Mouse (Mus musculus) left cerebral cortex, adult 18-20 months (tissue): ENCODE data around the gene Mpst. TPM values are rescaled to one million over a fixed set of nuclear protein-coding genes. Genes with fewer than 3 reads are reported as not detected.

ENCODE experiments used
- DNase-seq, 2 experiments: peaks; one replicate each; pipeline ENCODE4 v3.0.0; 2021 to 2022; ENCODE audit warnings: low spot score in 2 of 2, mixed read lengths in 1 of 2
- total RNA-seq, 2 experiments: library from RNA; stranded (reverse); gene quantifications; 2 replicates each; pipeline ENCODE4 v1.2.3; 2021

The Mpst gene
- total RNA-seq, 2 experiments from 2014 or later, result 28.4 to 33.0 TPM

DNA sequence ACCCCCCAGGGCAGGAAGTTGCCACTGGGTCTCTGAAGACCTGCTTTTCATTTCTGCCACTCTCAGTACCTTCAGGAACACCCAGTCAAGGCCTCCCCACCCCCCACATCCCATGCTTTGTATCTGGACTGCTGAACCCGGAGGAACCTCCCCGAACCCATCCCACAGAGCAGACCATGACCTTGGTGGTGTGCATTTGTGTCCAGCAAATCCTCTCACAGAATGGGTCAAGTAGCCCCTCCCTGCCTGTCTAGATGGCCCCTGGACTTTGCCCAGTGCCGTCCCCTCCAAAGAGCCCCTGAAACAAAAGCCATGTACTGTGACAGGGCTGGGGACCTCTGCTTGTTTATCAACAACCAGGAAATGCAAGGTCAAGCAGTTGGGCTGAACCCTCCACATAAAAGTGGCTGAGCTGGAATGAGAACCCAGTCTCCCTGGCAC is 2.9 kb upstream of the Mpst start:
- no peak for DNase-seq

- DNase-seq, result no peak
Observed at GRCm38 (mm10) chr15:78403896-78404295, 2.3 kb upstream of the Mpst start.

GRCm38 (mm10) chr15:78405098-78405497 is 1.1 kb upstream of the Mpst start:
- DNase-seq, result no peak

GRCm38 (mm10) chr15:78405517-78406211 is 552 bp upstream of the Mpst start, which contains the start of gene Tst:
Gene Tst (minus strand): TSS chr15:78405907.
- peak; percentile 81 to 83 for DNase-seq

DNA sequence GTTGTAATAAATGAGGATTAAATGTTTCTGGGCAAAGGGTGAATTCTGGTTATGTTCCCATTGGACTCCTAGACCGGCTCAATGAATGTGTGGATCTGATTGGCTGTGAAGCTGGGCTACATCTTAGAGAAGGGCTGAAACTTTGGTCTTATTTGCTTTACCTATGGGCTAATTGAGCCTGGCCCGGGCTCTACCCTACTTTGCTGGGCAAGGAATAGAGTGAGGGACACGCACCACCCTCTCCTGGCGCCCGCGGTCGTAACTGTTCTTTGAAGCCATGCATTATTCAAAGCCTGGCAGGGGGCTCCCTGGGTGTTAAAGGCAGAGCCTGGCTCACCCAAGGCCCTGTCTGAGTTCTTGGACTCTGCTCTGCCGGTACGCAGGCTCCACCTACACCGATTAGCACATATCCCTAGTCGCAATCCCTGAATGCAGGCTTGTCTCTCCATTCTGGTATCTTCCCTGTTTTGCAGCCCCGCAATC is 3.4 kb downstream of the Mpst start:
- no peak for DNase-seq

DNA sequence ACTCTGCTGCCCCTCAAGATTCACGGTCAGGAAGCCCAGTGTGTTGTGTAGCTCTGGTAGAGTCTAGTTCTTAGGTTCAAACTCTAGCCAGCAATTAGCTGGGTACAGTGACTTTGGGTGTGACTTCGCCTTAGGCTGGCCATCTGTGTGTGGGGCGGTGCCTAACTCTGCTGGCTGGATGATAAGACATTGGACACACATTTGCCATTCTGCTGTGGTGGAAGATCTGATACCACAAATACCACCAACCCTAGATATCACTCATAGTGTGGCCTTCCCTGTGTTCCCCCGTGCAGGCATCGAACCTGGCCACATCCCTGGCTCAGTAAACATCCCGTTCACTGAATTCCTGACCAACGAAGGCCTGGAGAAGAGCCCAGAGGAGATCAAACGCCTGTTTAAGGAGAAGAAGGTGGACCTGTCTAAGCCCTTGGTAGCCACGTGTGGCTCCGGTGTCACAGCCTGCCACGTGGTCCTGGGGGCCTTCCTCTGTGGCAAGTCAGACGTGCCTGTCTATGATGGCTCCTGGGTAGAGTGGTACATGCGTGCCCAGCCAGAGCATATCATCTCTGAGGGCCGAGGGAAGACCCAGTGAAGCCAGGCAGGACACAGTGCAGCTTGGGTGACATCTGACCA is 7.0 kb downstream of the Mpst start:
- DNase-seq, result no peak

DNA sequence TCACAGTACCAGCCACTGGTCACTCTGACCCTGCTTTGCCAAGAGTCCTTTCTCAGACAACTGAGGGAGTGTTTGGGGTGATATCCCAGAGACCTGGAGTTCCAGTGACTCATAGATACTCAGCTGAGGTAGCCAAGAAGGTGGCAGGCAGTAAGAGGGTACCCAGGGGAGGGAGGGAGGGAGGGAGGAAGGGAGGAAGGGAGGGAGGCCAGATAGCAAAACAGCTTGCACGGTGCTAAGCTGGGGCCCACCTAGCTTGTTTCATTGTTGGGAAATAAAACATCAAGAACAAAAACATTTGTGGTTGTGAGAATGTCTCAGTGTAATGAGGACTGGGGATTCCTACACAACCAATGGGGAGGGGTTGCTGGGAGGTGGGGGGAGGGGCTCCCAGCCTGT is 7.5 kb downstream of the Mpst start:
- DNase-seq, result no peak

DNA sequence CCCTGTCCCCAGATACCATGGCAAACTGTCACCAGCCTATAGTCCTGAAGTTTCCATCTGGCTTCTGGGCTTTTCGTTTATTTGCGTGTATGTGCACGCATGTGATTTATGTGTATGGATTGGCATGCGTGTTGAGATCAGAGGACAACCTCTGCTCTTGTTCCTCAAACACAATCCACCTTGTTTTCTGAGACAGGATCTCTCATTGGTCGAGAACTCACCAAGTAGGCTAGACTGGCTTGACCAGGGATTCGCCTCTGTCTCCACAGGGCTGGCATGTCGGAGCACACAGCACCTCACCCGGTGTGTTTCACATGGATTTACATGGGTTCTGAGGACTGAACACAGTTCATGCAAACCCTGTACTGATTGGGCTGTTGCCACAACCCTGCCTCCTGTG is 7.9 kb downstream of the Mpst start:
- DNase-seq, result no peak

GRCm38 (mm10) chr15:78416937-78417336 is 10.7 kb downstream of the Mpst start:
- no peak for DNase-seq

DNA sequence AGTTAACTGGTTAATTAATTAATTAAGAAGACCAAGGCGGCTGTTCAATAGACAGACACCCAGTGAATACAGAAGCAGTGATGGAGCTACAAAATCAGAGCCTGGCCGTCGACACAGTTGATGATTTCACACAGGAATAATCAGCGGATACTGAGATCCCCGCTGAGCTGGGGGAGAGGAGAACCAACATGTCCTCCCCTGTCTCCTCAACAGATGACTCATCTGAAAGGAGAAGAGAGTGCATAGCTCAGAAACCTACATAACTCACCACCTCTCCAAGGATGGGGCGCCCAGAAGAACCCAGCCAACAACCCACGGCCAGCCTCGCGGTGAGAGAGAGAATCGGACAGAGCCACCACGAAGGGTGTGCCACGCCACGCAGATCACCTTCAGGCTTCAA is 14.2 kb downstream of the Mpst start:
- DNase-seq, result no peak

GRCm38 (mm10) chr15:78422046-78422956 is 16.1 kb downstream of the Mpst start:
- DNase-seq, result peak; percentile 88 to 93

- no peak for DNase-seq
Observed at GRCm38 (mm10) chr15:78424507-78424906, 18.3 kb downstream of the Mpst start.

- DNase-seq, result no peak
Observed at GRCm38 (mm10) chr15:78425230-78425629, 19.0 kb downstream of the Mpst start.

- DNase-seq, result peak; percentile 86 to 90
Observed at GRCm38 (mm10) chr15:78428391-78429138, 22.3 kb downstream of the Mpst start, which contains the start of gene Kctd17. Gene Kctd17 (plus strand): TSS chr15:78428564.

- DNase-seq, result no peak
Observed at GRCm38 (mm10) chr15:78429139-78429459, 22.9 kb downstream of the Mpst start.

- DNase-seq, result no peak
Observed at GRCm38 (mm10) chr15:78429871-78430622, 23.8 kb downstream of the Mpst start.

DNA sequence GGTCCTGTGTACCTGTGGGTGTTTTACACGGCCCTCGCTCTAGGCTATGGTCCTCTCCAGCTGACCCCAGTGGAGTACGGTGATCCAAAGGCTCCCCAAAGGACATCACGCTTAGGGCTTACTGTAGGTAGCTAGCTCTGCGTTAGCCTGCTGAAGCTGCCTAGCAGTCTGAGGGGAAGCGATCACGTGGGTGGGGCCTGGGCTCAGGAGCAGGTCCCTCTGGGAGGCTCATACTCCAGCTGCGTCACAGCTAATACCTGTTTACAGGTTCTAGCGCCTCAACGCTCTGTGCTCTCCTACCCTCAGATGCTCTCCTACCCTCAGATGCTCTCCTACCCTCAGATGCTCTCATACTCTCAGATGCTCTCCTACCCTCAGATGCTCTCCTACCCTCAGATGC is 24.7 kb downstream of the Mpst start:
- DNase-seq, result no peak

DNA sequence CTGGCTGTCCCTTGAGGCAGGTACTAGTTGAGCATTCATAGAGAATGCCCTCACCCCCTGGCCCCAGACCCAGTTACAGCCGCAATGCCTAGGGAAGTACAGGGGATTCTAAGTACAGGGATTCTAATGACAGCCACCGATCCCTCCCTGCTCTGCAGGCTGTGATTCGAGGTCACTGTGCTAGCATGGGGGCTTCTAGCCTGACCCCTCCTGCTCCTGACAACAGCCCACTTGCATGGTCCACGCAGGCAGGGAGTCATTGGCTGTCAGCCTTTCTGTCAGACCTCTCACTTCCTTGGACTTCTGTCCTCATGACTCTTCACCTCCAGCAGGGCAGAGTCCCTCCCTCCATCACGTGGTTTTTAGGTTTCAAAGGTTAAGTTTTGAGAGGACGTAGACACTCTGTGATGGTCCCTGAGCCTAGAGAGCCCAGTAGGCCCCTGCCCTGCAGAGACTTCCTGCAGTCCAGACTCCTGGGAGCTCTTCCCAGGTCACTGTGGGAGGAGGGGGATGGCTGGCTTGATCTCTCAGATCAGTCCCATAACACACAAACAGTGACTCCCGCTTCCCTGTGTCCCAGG is 25.4 kb downstream of the Mpst start:
- DNase-seq, result no peak

DNA sequence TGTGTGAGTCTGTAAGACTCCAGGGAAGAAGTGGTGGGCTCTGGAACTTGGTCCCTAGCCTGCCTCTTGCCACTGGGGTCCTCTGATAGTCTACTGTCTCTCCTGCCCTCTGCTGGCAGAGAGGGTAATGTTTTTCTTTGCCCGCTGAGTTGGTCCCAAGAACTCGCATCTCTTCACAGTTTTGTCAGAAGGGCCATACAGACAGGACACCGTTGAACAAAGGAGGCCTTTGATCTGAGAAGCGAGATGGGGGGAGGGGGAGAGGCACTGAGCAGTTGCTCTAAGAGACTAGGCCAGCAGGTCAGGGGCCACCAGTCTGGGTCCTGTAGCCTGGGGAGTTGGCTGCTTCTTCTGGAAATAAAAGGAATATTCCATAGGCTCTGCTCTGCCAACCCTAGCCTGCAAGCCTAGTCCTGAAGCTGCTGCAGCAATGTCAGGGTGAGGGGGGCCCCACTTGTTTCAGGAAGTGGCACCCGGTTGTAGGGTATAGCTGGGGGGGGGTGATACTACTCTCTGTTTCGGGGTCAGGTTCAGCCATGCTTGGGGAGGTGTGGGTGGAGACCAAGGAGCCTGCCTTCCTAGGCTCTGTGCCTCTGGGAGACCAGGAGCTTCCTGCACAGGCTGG is 28.8 kb downstream of the Mpst start:
- peak; percentile 58 to 62 for DNase-seq
